Mouse (Mus musculus) hindbrain, embryonic 13.5 days (tissue): ENCODE measurements around the gene Epha5. TPM values are rescaled to one million over a fixed set of nuclear protein-coding genes. Genes with fewer than 3 reads are reported as not detected.
A peak's percentile ranks its signal among the peaks of the same experiment; 100 is the strongest.

ENCODE experiments used
- ATAC-seq: fragments of 200-750 bp; cut with Nextera tagmentation; 2 replicates; pipeline ENCODE4 v1.8.0; 2017; ENCODE audit warnings: moderate TSS enrichment; ENCODE audit not compliant: low FRiP score
- H3K27ac ChIP-seq: fragments of 300-500 bp; sonication (generic); 2 replicates; pipeline ENCODE4 v1.5.1; 2015; ENCODE audit warnings: inconsistent platforms, mild to moderate bottlenecking, moderate library complexity
- H3K27me3 ChIP-seq: fragments of 300-500 bp; sonication (generic); 2 replicates; pipeline ENCODE4 v1.6.1; 2015; ENCODE audit warnings: mild to moderate bottlenecking, inconsistent platforms
- H3K36me3 ChIP-seq: fragments of 300-500 bp; sonication (generic); 2 replicates; pipeline ENCODE4 v1.6.1; 2015; ENCODE audit warnings: mild to moderate bottlenecking, inconsistent platforms
- H3K4me1 ChIP-seq: fragments of 300-500 bp; sonication (generic); replicated peaks from 2 replicates; pipeline ENCODE4 v1.6.1; 2015; ENCODE audit warnings: inconsistent platforms
- H3K4me2 ChIP-seq: fragments of 300-500 bp; sonication (generic); 2 replicates; pipeline ENCODE4 v1.6.1; 2015; ENCODE audit warnings: inconsistent platforms, mild to moderate bottlenecking, moderate library complexity
- H3K4me3 ChIP-seq: fragments of 300-500 bp; sonication (generic); 2 replicates; pipeline ENCODE4 v1.5.1; 2015; ENCODE audit warnings: mild to moderate bottlenecking, inconsistent platforms
- H3K9ac ChIP-seq: fragments of 300-500 bp; sonication (generic); 2 replicates; pipeline ENCODE4 v1.6.1; 2015; ENCODE audit warnings: mild to moderate bottlenecking, inconsistent platforms
- H3K9me3 ChIP-seq: fragments of 300-500 bp; sonication (generic); 2 replicates; pipeline ENCODE4 v1.6.1; 2016; ENCODE audit warnings: inconsistent platforms
- WGBS: fragments of 180-500 bp; shearing (Covaris S2); methylation state at CpG from one replicate; pipeline ENCODE4 v1.1.7; 2015; 5-methylcytosine and 5-hydroxymethylcytosine counted together
- polyA plus RNA-seq: library from polyadenylated mRNA; unstranded; fragments of >200 nt; fragmentation: Nextera tagmentation; extraction: Ambion mirVana; gene quantifications from 2 replicates; pipeline ENCODE4 v1.2.1, GENCODE M21; 2015

Epha5 gene
- polyA plus RNA-seq, 1 experiment from 2014 or later: 72.8 TPM

- Histone ChIP-seq H3K4me3 (no peak overlapping the region), H3K27me3 (peaks cover 5% of the 10 kb centered on the region; the same call in 1 of the 2 replicates), H3K4me1 (peaks cover 5% of the 10 kb centered on the region; the same call in 1 of the 2 replicates), H3K36me3 (no peaks in the 10 kb centered on the region), H3K27ac (no peak overlapping the region), H3K4me2 (no peak overlapping the region), H3K9ac (no peak overlapping the region), H3K9me3 (no peaks in the 10 kb centered on the region)
- WGBS: 73% methylated on average over 3 of the region's 3 CpGs
- ATAC-seq: no peak
Measured at GRCm38 (mm10) chr5:84289429-84289977, 127.7 kb downstream of the Epha5 start.

GRCm38 (mm10) chr5:84281290-84282017, 135.7 kb downstream of the Epha5 start:
- no peak overlapping the region for H3K9ac ChIP-seq
- no peaks in the 10 kb centered on the region for H3K36me3 ChIP-seq
- H3K9me3 ChIP-seq: no peaks in the 10 kb centered on the region
- H3K27ac ChIP-seq: peak overlapping the region; percentile 58; the same call in 1 of the 2 replicates
- WGBS: 32% methylated on average over 22 of the region's 22 CpGs
- peak overlapping the region; percentile 40 for H3K4me2 ChIP-seq
- peaks cover 5% of the 10 kb centered on the region; the same call in 1 of the 2 replicates for H3K27me3 ChIP-seq
- H3K4me1 ChIP-seq: peaks cover 8% of the 10 kb centered on the region
- peak overlapping the region; percentile 18; the same call in 1 of the 2 replicates for H3K4me3 ChIP-seq
- peak; percentile 70 for ATAC-seq

GRCm38 (mm10) chr5:84276996-84277395, 140.2 kb downstream of the Epha5 start:
- Histone ChIP-seq H3K36me3 (no peaks in the 10 kb centered on the region), H3K27ac (no peak overlapping the region), H3K4me2 (no peak overlapping the region), H3K9ac (no peak overlapping the region), H3K4me1 (peaks cover 8% of the 10 kb centered on the region), H3K9me3 (no peaks in the 10 kb centered on the region), H3K4me3 (no peak overlapping the region), H3K27me3 (no peaks in the 10 kb centered on the region)
- no peak for ATAC-seq
- 100% methylated on average over 1 of the region's 1 CpGs for WGBS

GRCm38 (mm10) chr5:84265407-84265806, 151.8 kb downstream of the Epha5 start:
- 81% methylated on average over 4 of the region's 4 CpGs for WGBS
- H3K27ac ChIP-seq: no peak overlapping the region
- no peak overlapping the region for H3K4me2 ChIP-seq
- H3K27me3 ChIP-seq: no peaks in the 10 kb centered on the region
- no peak overlapping the region for H3K9ac ChIP-seq
- H3K4me3 ChIP-seq: no peak overlapping the region
- H3K4me1 ChIP-seq: peaks cover 3% of the 10 kb centered on the region; the same call in 1 of the 2 replicates
- no peaks in the 10 kb centered on the region for H3K36me3 ChIP-seq
- H3K9me3 ChIP-seq: no peaks in the 10 kb centered on the region
- ATAC-seq: no peak

- H3K9me3 ChIP-seq: no peaks in the 10 kb centered on the region
- H3K9ac ChIP-seq: no peak overlapping the region
- H3K4me2 ChIP-seq: no peak overlapping the region
- peak overlapping the region; percentile 48; the same call in 1 of the 2 replicates for H3K27ac ChIP-seq
- H3K4me3 ChIP-seq: no peak overlapping the region
- H3K4me1 ChIP-seq: peaks cover 3% of the 10 kb centered on the region; the same call in 1 of the 2 replicates
- no peaks in the 10 kb centered on the region for H3K27me3 ChIP-seq
- 43% methylated on average over 6 of the region's 6 CpGs for WGBS
- ATAC-seq: no peak
- no peaks in the 10 kb centered on the region for H3K36me3 ChIP-seq
Measured at GRCm38 (mm10) chr5:84263999-84264398, 153.2 kb downstream of the Epha5 start.

- no peak overlapping the region for H3K27ac ChIP-seq
- no peak for ATAC-seq
Measured at GRCm38 (mm10) chr5:84229971-84230370, 187.2 kb downstream of the Epha5 start.

GRCm38 (mm10) chr5:84208609-84209008, 208.6 kb downstream of the Epha5 start:
- 18% methylated on average over 2 of the region's 2 CpGs for WGBS
- no peak overlapping the region for H3K4me3 ChIP-seq
- no peaks in the 10 kb centered on the region for H3K9me3 ChIP-seq
- ATAC-seq: no peak
- H3K27ac ChIP-seq: no peak overlapping the region
- H3K27me3 ChIP-seq: no peaks in the 10 kb centered on the region
- no peaks in the 10 kb centered on the region for H3K36me3 ChIP-seq
- no peaks in the 10 kb centered on the region for H3K4me1 ChIP-seq
- H3K9ac ChIP-seq: no peak overlapping the region
- no peak overlapping the region for H3K4me2 ChIP-seq

More at GRCm38 (mm10) chr5:84229971-84230370, 187.2 kb downstream of the Epha5 start:
- Histone ChIP-seq H3K27me3 (no peaks in the 10 kb centered on the region), H3K4me1 (no peaks in the 10 kb centered on the region), H3K4me2 (no peak overlapping the region), H3K4me3 (no peak overlapping the region), H3K36me3 (no peaks in the 10 kb centered on the region), H3K9ac (no peak overlapping the region), H3K9me3 (no peaks in the 10 kb centered on the region)

- no peak overlapping the region for H3K4me2 ChIP-seq
- 84% methylated on average over 3 of the region's 3 CpGs for WGBS
- H3K9me3 ChIP-seq: no peaks in the 10 kb centered on the region
- H3K4me1 ChIP-seq: no peaks in the 10 kb centered on the region
- no peak overlapping the region for H3K9ac ChIP-seq
- H3K27me3 ChIP-seq: no peaks in the 10 kb centered on the region
- H3K4me3 ChIP-seq: no peak overlapping the region
- no peak for ATAC-seq
- H3K27ac ChIP-seq: no peak overlapping the region
- no peaks in the 10 kb centered on the region for H3K36me3 ChIP-seq
Measured at GRCm38 (mm10) chr5:84193348-84193747, 223.8 kb downstream of the Epha5 start.

- H3K9me3 ChIP-seq: no peaks in the 10 kb centered on the region
- no peak overlapping the region for H3K9ac ChIP-seq
- no peak for ATAC-seq
- no peak overlapping the region for H3K4me3 ChIP-seq
- no peak overlapping the region for H3K27ac ChIP-seq
- no peaks in the 10 kb centered on the region for H3K4me1 ChIP-seq
- H3K4me2 ChIP-seq: no peak overlapping the region
- no peaks in the 10 kb centered on the region for H3K27me3 ChIP-seq
- no peaks in the 10 kb centered on the region for H3K36me3 ChIP-seq
- 92% methylated on average over 8 of the region's 8 CpGs for WGBS
Measured at GRCm38 (mm10) chr5:84184189-84184588, 233.0 kb downstream of the Epha5 start.

GRCm38 (mm10) chr5:84153095-84153494, 264.1 kb downstream of the Epha5 start:
- no peak overlapping the region for H3K4me2 ChIP-seq
- no peaks in the 10 kb centered on the region for H3K9me3 ChIP-seq
- no peak overlapping the region for H3K4me3 ChIP-seq
- no peak overlapping the region for H3K27ac ChIP-seq
- WGBS: 51% methylated on average over 2 of the region's 2 CpGs
- H3K27me3 ChIP-seq: no peaks in the 10 kb centered on the region
- no peaks in the 10 kb centered on the region for H3K4me1 ChIP-seq
- peak; percentile 94 for ATAC-seq
- H3K9ac ChIP-seq: no peak overlapping the region
- H3K36me3 ChIP-seq: no peaks in the 10 kb centered on the region

- no peaks in the 10 kb centered on the region for H3K9me3 ChIP-seq
- H3K9ac ChIP-seq: no peak overlapping the region
- H3K36me3 ChIP-seq: no peaks in the 10 kb centered on the region
- H3K4me1 ChIP-seq: no peaks in the 10 kb centered on the region
- WGBS: 46% methylated on average over 4 of the region's 4 CpGs
- no peak overlapping the region for H3K27ac ChIP-seq
- no peak overlapping the region for H3K4me2 ChIP-seq
- no peaks in the 10 kb centered on the region for H3K27me3 ChIP-seq
- H3K4me3 ChIP-seq: no peak overlapping the region
- ATAC-seq: no peak
Measured at GRCm38 (mm10) chr5:84142138-84142537, 275.0 kb downstream of the Epha5 start.

GRCm38 (mm10) chr5:84095947-84096346, 321.2 kb downstream of the Epha5 start:
- Histone ChIP-seq H3K4me1 (no peaks in the 10 kb centered on the region), H3K4me3 (no peak overlapping the region), H3K27me3 (no peaks in the 10 kb centered on the region), H3K4me2 (no peak overlapping the region), H3K36me3 (no peaks in the 10 kb centered on the region), H3K27ac (no peak overlapping the region), H3K9ac (no peak overlapping the region), H3K9me3 (no peaks in the 10 kb centered on the region)
- no peak for ATAC-seq
- WGBS: 89% methylated on average over 11 of the region's 11 CpGs

- no peak overlapping the region for H3K27ac ChIP-seq
- no peak for ATAC-seq
- no peaks in the 10 kb centered on the region for H3K4me1 ChIP-seq
- WGBS: 63% methylated on average over 6 of the region's 6 CpGs
- no peak overlapping the region for H3K9ac ChIP-seq
- H3K9me3 ChIP-seq: no peaks in the 10 kb centered on the region
- no peak overlapping the region for H3K4me3 ChIP-seq
- peaks cover 3% of the 10 kb centered on the region for H3K36me3 ChIP-seq
- H3K4me2 ChIP-seq: no peak overlapping the region
- H3K27me3 ChIP-seq: no peaks in the 10 kb centered on the region
Measured at GRCm38 (mm10) chr5:84081321-84081720, 335.9 kb downstream of the Epha5 start.
